Mouse (Mus musculus) hindbrain, embryonic 10.5 days (tissue): ENCODE data around the gene Zfp850. TPM values are rescaled to one million over a fixed set of nuclear protein-coding genes. Genes with fewer than 3 reads are reported as not detected.
"Not testable (repeated sequence)": the region's sequence is repeated elsewhere in the genome, so short reads cannot be mapped to it uniquely, and the experiment has no call there.

ENCODE experiments used
- DNase-seq: peaks from one replicate; pipeline ENCODE4 v3.0.0-alpha.2; 2017; ENCODE audit warnings: low spot score
- H3K27ac ChIP-seq: fragments of 300-500 bp; sonication (generic); 2 replicates; pipeline ENCODE4 v1.5.1; 2016; ENCODE audit warnings: mild to moderate bottlenecking, moderate library complexity
- H3K27me3 ChIP-seq: fragments of 300-500 bp; sonication (generic); 2 replicates; pipeline ENCODE4 v1.6.1; 2016; ENCODE audit warnings: mild to moderate bottlenecking; ENCODE audit not compliant: poor library complexity, insufficient read depth, severe bottlenecking
- H3K36me3 ChIP-seq: fragments of 300-500 bp; sonication (generic); 2 replicates; pipeline ENCODE4 v1.6.1; 2016; ENCODE audit warnings: mild to moderate bottlenecking, moderate library complexity
- H3K4me1 ChIP-seq: fragments of 300-500 bp; sonication (generic); replicated peaks from 2 replicates; pipeline ENCODE4 v1.6.1; 2016; ENCODE audit warnings: mild to moderate bottlenecking
- H3K4me3 ChIP-seq: fragments of 300-500 bp; sonication (generic); 2 replicates; pipeline ENCODE4 v1.5.1; 2016; ENCODE audit warnings: mild to moderate bottlenecking, moderate library complexity
- H3K9me3 ChIP-seq: fragments of 300-500 bp; sonication (generic); 2 replicates; pipeline ENCODE4 v1.6.1; 2016; ENCODE audit warnings: mild to moderate bottlenecking, moderate library complexity
- WGBS: fragments of 180-500 bp; shearing (Covaris S2); methylation state at CpG from one replicate; pipeline ENCODE4 v1.1.7; 2016; 5-methylcytosine and 5-hydroxymethylcytosine counted together
- polyA plus RNA-seq: library from polyadenylated mRNA; unstranded; fragments of >200 nt; fragmentation: Nextera tagmentation; extraction: Ambion mirVana; gene quantifications from 2 replicates; pipeline ENCODE4 v1.2.1, GENCODE M21; 2016

The Zfp850 gene
- polyA plus RNA-seq, result 5.9 and 7.7 TPM in 2 replicates

GRCm38 (mm10) chr7:28013549-28014444, at the start of gene Zfp850:
Zfp850 (minus strand) TSS chr7:28014115.
- whole genome bisulfite sequencing, result 1% methylated on average over 47 of the region's 47 CpGs
- Histone ChIP-seq H3K27me3 (no peaks in the 10 kb centered on the region), H3K9me3 (peaks cover 5% of the 10 kb centered on the region; the same call in 1 of the 2 replicates), H3K4me1 (peaks cover 12% of the 10 kb centered on the region), H3K27ac (peak within 1 kb of the TSS; percentile 89), H3K36me3 (peaks cover 32% of the 10 kb centered on the region), H3K4me3 (peak within 1 kb of the TSS; percentile 83)
- peak; percentile 82 for DNase-seq

- no peaks in the 10 kb centered on the region for H3K27me3 ChIP-seq
- no peak overlapping the region for H3K4me3 ChIP-seq
- no peaks in the 10 kb centered on the region for H3K4me1 ChIP-seq
- DNase-seq, result no peak
- H3K36me3 ChIP-seq, result no peaks in the 10 kb centered on the region
- 0 out of 2 replicates have a peak, but pooled peaks cover 6% of the 10 kb centered on the region for H3K9me3 ChIP-seq
- WGBS, result 95% methylated on average over 1 of the region's 1 CpGs
- no peak overlapping the region for H3K27ac ChIP-seq
Measured at GRCm38 (mm10) chr7:28059972-28060371, 46.1 kb upstream of the Zfp850 start.

GRCm38 (mm10) chr7:28053046-28053930, 39.4 kb upstream of the Zfp850 start:
- no peak overlapping the region for H3K4me3 ChIP-seq
- DNase-seq, result no peak
- H3K27me3 ChIP-seq, result no peaks in the 10 kb centered on the region
- H3K9me3 ChIP-seq, result no peaks in the 10 kb centered on the region
- no peak overlapping the region for H3K27ac ChIP-seq
- H3K36me3 ChIP-seq, result peaks cover 7% of the 10 kb centered on the region
- H3K4me1 ChIP-seq, result peaks cover 11% of the 10 kb centered on the region
- WGBS, result 86% methylated on average over 6 of the region's 6 CpGs

GRCm38 (mm10) chr7:28050584-28050983, 36.7 kb upstream of the Zfp850 start:
- DNase-seq, result no peak
- Histone ChIP-seq H3K27me3 (no peaks in the 10 kb centered on the region), H3K4me1 (peaks cover 13% of the 10 kb centered on the region), H3K27ac (peak overlapping the region; percentile 89; the same call in 1 of the 2 replicates), H3K9me3 (no peaks in the 10 kb centered on the region), H3K36me3 (peaks cover 34% of the 10 kb centered on the region), H3K4me3 (peak overlapping the region; percentile 84)
- 62% methylated on average over 17 of the region's 17 CpGs for WGBS

GRCm38 (mm10) chr7:28049476-28050409, 35.8 kb upstream of the Zfp850 start, which contains the start of gene Psmc4:
Psmc4 (minus strand) TSS chr7:28050101.
- no peaks in the 10 kb centered on the region for H3K27me3 ChIP-seq
- H3K9me3 ChIP-seq, result no peaks in the 10 kb centered on the region
- whole genome bisulfite sequencing, result under 1% methylated on average over 52 of the region's 52 CpGs
- H3K36me3 ChIP-seq, result peaks cover 43% of the 10 kb centered on the region
- peak within 1 kb of the TSS; percentile 84 for H3K4me3 ChIP-seq
- peak within 1 kb of the TSS; percentile 89 for H3K27ac ChIP-seq
- peaks cover 13% of the 10 kb centered on the region for H3K4me1 ChIP-seq
- DNase-seq, result peak; percentile 97

- H3K27me3 ChIP-seq, result no peaks in the 10 kb centered on the region
- no peak overlapping the region for H3K27ac ChIP-seq
- H3K4me3 ChIP-seq, result no peak overlapping the region
- no peaks in the 10 kb centered on the region for H3K9me3 ChIP-seq
- peaks cover 95% of the 10 kb centered on the region for H3K36me3 ChIP-seq
- H3K4me1 ChIP-seq, result peaks cover 13% of the 10 kb centered on the region
- 93% methylated on average over 4 of the region's 4 CpGs for WGBS
- no peak for DNase-seq
Measured at GRCm38 (mm10) chr7:28044524-28044923, 30.6 kb upstream of the Zfp850 start.

GRCm38 (mm10) chr7:28014445-28014810, 513 bp upstream of the Zfp850 start:
- Histone ChIP-seq H3K36me3 (peaks cover 25% of the 10 kb centered on the region), H3K9me3 (peaks cover 6% of the 10 kb centered on the region; the same call in 1 of the 2 replicates), H3K4me1 (peaks cover 12% of the 10 kb centered on the region), H3K27me3 (no peaks in the 10 kb centered on the region), H3K27ac (peak overlapping the region; percentile 89), H3K4me3 (peak overlapping the region; percentile 83)
- DNase-seq, result no peak
- WGBS, result 23% methylated on average over 7 of the region's 7 CpGs

- 96% methylated on average over 3 of the region's 3 CpGs for WGBS
- no peaks in the 10 kb centered on the region for H3K9me3 ChIP-seq
- no peaks in the 10 kb centered on the region for H3K27me3 ChIP-seq
- no peak overlapping the region for H3K4me3 ChIP-seq
- peaks cover 63% of the 10 kb centered on the region for H3K36me3 ChIP-seq
- peaks cover 12% of the 10 kb centered on the region for H3K4me1 ChIP-seq
- no peak overlapping the region for H3K27ac ChIP-seq
- DNase-seq, result no peak
Measured at GRCm38 (mm10) chr7:28010271-28010670, 3.6 kb downstream of the Zfp850 start.

GRCm38 (mm10) chr7:27982197-27982596, 31.7 kb downstream of the Zfp850 start:
- H3K4me3 ChIP-seq, result no peak overlapping the region
- WGBS, result 78% methylated on average over 2 of the region's 2 CpGs
- no peak overlapping the region for H3K27ac ChIP-seq
- no peak for DNase-seq
- H3K36me3 ChIP-seq, result peaks cover 30% of the 10 kb centered on the region
- no peaks in the 10 kb centered on the region for H3K27me3 ChIP-seq
- peaks cover 11% of the 10 kb centered on the region for H3K4me1 ChIP-seq
- H3K9me3 ChIP-seq, result peaks cover 57% of the 10 kb centered on the region

GRCm38 (mm10) chr7:27978683-27979528, 35.0 kb downstream of the Zfp850 start, which contains the start of gene Zfp780b:
Zfp780b (minus strand) TSS chr7:27979171.
- peak; percentile 80 for DNase-seq
- Histone ChIP-seq H3K27ac (peak within 1 kb of the TSS; percentile 90), H3K4me1 (peaks cover 11% of the 10 kb centered on the region), H3K36me3 (peaks cover 20% of the 10 kb centered on the region), H3K9me3 (peaks cover 24% of the 10 kb centered on the region), H3K27me3 (no peaks in the 10 kb centered on the region), H3K4me3 (peak within 1 kb of the TSS; percentile 86)
- WGBS, result under 1% methylated on average over 29 of the region's 29 CpGs

GRCm38 (mm10) chr7:27949451-27949850, 64.5 kb downstream of the Zfp850 start:
- not testable (repeated sequence) for H3K9me3 ChIP-seq, H3K4me3 ChIP-seq, H3K36me3 ChIP-seq, H3K27me3 ChIP-seq, DNase-seq, H3K4me1 ChIP-seq, H3K27ac ChIP-seq
- 92% methylated on average over 13 of the region's 13 CpGs for WGBS
